Mouse (Mus musculus) stomach, embryonic 15.5 days (tissue): Measurements from ENCODE around the gene Fxyd6. TPM values are rescaled to one million over a fixed set of nuclear protein-coding genes. Genes with fewer than 3 reads are reported as not detected.

ENCODE experiments used
- ATAC-seq: fragments of 200-750 bp; cut with Nextera tagmentation; 2 replicates; pipeline ENCODE4 v1.8.0; 2017; ENCODE audit warnings: low read depth, moderate number of reproducible peaks, moderate TSS enrichment; ENCODE audit not compliant: insufficient read depth, low FRiP score
- H3K27ac ChIP-seq: fragments of 300-500 bp; sonication (generic); 2 replicates; pipeline ENCODE4 v1.5.1; 2015; ENCODE audit warnings: mild to moderate bottlenecking, inconsistent platforms
- H3K27me3 ChIP-seq: fragments of 300-500 bp; sonication (generic); replicated peaks from 2 replicates; pipeline ENCODE4 v1.6.1; 2015; ENCODE audit warnings: inconsistent platforms
- H3K36me3 ChIP-seq: fragments of 300-500 bp; sonication (generic); 2 replicates; pipeline ENCODE4 v1.6.1; 2015; ENCODE audit warnings: inconsistent platforms
- H3K4me1 ChIP-seq: fragments of 300-500 bp; sonication (generic); 2 replicates; pipeline ENCODE4 v1.6.1; 2015; ENCODE audit warnings: inconsistent platforms
- H3K4me2 ChIP-seq: fragments of 300-500 bp; sonication (generic); 2 replicates; pipeline ENCODE4 v1.6.1; 2015; ENCODE audit warnings: mild to moderate bottlenecking, inconsistent platforms
- H3K4me3 ChIP-seq: fragments of 300-500 bp; sonication (generic); replicated peaks from 2 replicates; pipeline ENCODE4 v1.5.1; 2015; ENCODE audit warnings: inconsistent platforms
- H3K9ac ChIP-seq: fragments of 300-500 bp; sonication (generic); 2 replicates; pipeline ENCODE4 v1.6.1; 2015; ENCODE audit warnings: inconsistent platforms
- H3K9me3 ChIP-seq: fragments of 300-500 bp; sonication (generic); 2 replicates; pipeline ENCODE4 v1.6.1; 2016; ENCODE audit warnings: inconsistent platforms
- WGBS: fragments of 180-500 bp; shearing (Covaris S2); methylation state at CpG from one replicate; pipeline ENCODE4 v1.1.7; 2015; 5-methylcytosine and 5-hydroxymethylcytosine counted together
- polyA plus RNA-seq: library from polyadenylated mRNA; unstranded; fragments of >200 nt; fragmentation: Nextera tagmentation; extraction: Ambion mirVana; gene quantifications from 2 replicates; pipeline ENCODE4 v1.2.1, GENCODE M21; 2015

Gene Fxyd6
- polyA plus RNA-seq, 1 experiment from 2014 or later: 63.8 TPM

GRCm38 (mm10) chr9:45433119-45433518 lies 63.1 kb downstream of the Fxyd6 start:
- Histone ChIP-seq H3K27ac (no peak overlapping the region), H3K36me3 (no peaks in the 10 kb centered on the region), H3K4me2 (no peak overlapping the region), H3K9ac (no peak overlapping the region), H3K9me3 (no peaks in the 10 kb centered on the region), H3K4me1 (peaks cover 13% of the 10 kb centered on the region; the same call in 1 of the 2 replicates), H3K27me3 (peaks cover 41% of the 10 kb centered on the region), H3K4me3 (no peak overlapping the region)
- WGBS: 79% methylated on average over 9 of the region's 9 CpGs
- ATAC-seq: no peak

GRCm38 (mm10) chr9:45434171-45434570 lies 64.2 kb downstream of the Fxyd6 start:
- peaks cover 37% of the 10 kb centered on the region for H3K27me3 ChIP-seq
- no peak overlapping the region for H3K27ac ChIP-seq
- H3K4me2 ChIP-seq: no peak overlapping the region
- no peak overlapping the region for H3K4me3 ChIP-seq
- H3K4me1 ChIP-seq: peaks cover 13% of the 10 kb centered on the region; the same call in 1 of the 2 replicates
- H3K9me3 ChIP-seq: no peaks in the 10 kb centered on the region
- no peaks in the 10 kb centered on the region for H3K36me3 ChIP-seq
- no peak overlapping the region for H3K9ac ChIP-seq
- ATAC-seq: no peak
- WGBS: 77% methylated on average over 2 of the region's 2 CpGs

GRCm38 (mm10) chr9:45439025-45439424 lies 69.0 kb downstream of the Fxyd6 start:
- 44% methylated on average over 4 of the region's 4 CpGs for WGBS
- Histone ChIP-seq H3K27ac (no peak overlapping the region), H3K36me3 (no peaks in the 10 kb centered on the region), H3K4me3 (no peak overlapping the region), H3K9me3 (no peaks in the 10 kb centered on the region), H3K4me1 (no peaks in the 10 kb centered on the region), H3K9ac (no peak overlapping the region), H3K27me3 (no peaks in the 10 kb centered on the region), H3K4me2 (no peak overlapping the region)
- no peak for ATAC-seq

- 67% methylated on average over 16 of the region's 16 CpGs for WGBS
- Histone ChIP-seq H3K27ac (no peak overlapping the region), H3K9me3 (no peaks in the 10 kb centered on the region), H3K36me3 (no peaks in the 10 kb centered on the region), H3K27me3 (no peaks in the 10 kb centered on the region), H3K9ac (no peak overlapping the region), H3K4me2 (no peak overlapping the region), H3K4me3 (no peak overlapping the region), H3K4me1 (no peaks in the 10 kb centered on the region)
- no peak for ATAC-seq
These were observed 70.2 kb downstream of the Fxyd6 start for GRCm38 (mm10) chr9:45440083-45440784.

- H3K9ac ChIP-seq: no peak overlapping the region
- no peak for ATAC-seq
- peaks cover 3% of the 10 kb centered on the region; the same call in 1 of the 2 replicates for H3K27me3 ChIP-seq
- no peaks in the 10 kb centered on the region for H3K36me3 ChIP-seq
- 62% methylated on average over 5 of the region's 5 CpGs for WGBS
- H3K9me3 ChIP-seq: no peaks in the 10 kb centered on the region
- no peak overlapping the region for H3K27ac ChIP-seq
- no peaks in the 10 kb centered on the region for H3K4me1 ChIP-seq
- H3K4me3 ChIP-seq: no peak overlapping the region
- H3K4me2 ChIP-seq: no peak overlapping the region
These were observed 74.3 kb downstream of the Fxyd6 start for GRCm38 (mm10) chr9:45444251-45444798.

Other genes starting within 250 kb of the Fxyd6 start
- 0.27 and 0.34 TPM in 2 replicates for gene Scn4b, start 231.8 kb upstream of the Fxyd6 start, polyA plus RNA-seq
- gene BC049352, start 188.2 kb upstream of the Fxyd6 start, polyA plus RNA-seq: 0.23 TPM in 1 of 2 replicates, not detected in the other
- 24.2 and 26.7 TPM in 2 replicates for gene Tmprss4, start 166.1 kb upstream of the Fxyd6 start, polyA plus RNA-seq
- gene Il10ra, start 101.0 kb upstream of the Fxyd6 start, polyA plus RNA-seq: 1.7 TPM in 2 replicates
- gene Tmprss13, start 51.1 kb upstream of the Fxyd6 start, polyA plus RNA-seq: 3.4 and 6.0 TPM in 2 replicates
- 2.6 and 3.1 TPM in 2 replicates for gene Fxyd2, start 29.5 kb downstream of the Fxyd6 start, polyA plus RNA-seq
- gene Dscaml1, start 56.4 kb downstream of the Fxyd6 start, polyA plus RNA-seq: 0.23 and 0.26 TPM in 2 replicates